Mouse (Mus musculus) liver, adult 2 months (tissue): ENCODE measurements around the gene Slc9a3. TPM values are rescaled to one million over a fixed set of nuclear protein-coding genes. Genes with fewer than 3 reads are reported as not detected.

Source experiments
- DNase-seq: peaks from one replicate; pipeline ENCODE4 v3.0.0-alpha.2; 2011; ENCODE audit warnings: low read depth, low spot score; ENCODE audit errors: extremely low read depth
- H3K27ac ChIP-seq: fragments of 200-500 bp; replicated peaks from 2 replicates; pipeline ENCODE4 v1.5.1; 2012; ENCODE audit warnings: low read depth, mild to moderate bottlenecking, control low read depth, inconsistent platforms, low read length; ENCODE audit not compliant: insufficient read depth
- H3K27me3 ChIP-seq: fragments of 200-500 bp; 2 replicates; pipeline ENCODE4 v1.6.1; 2012; ENCODE audit warnings: mild to moderate bottlenecking, moderate library complexity, low read length, inconsistent platforms; ENCODE audit not compliant: control insufficient read depth, insufficient read depth
- H3K36me3 ChIP-seq: fragments of 200-500 bp; 2 replicates; pipeline ENCODE4 v1.6.1; 2012; ENCODE audit warnings: low read length, inconsistent platforms; ENCODE audit not compliant: control insufficient read depth, insufficient read depth
- H3K4me1 ChIP-seq: fragments of 200-500 bp; 2 replicates; pipeline ENCODE4 v1.6.1; 2011; ENCODE audit warnings: low read length; ENCODE audit not compliant: control insufficient read depth, insufficient read depth
- H3K4me3 ChIP-seq: fragments of 200-500 bp; 2 replicates; pipeline ENCODE4 v1.5.1; 2011; ENCODE audit warnings: low read depth, mild to moderate bottlenecking, control low read depth, low read length, moderate library complexity; ENCODE audit not compliant: insufficient read depth
- H3K79me2 ChIP-seq: fragments of 200-500 bp; 2 replicates; pipeline ENCODE4 v1.6.1; 2012; ENCODE audit warnings: inconsistent platforms, mild to moderate bottlenecking, low read length, moderate library complexity; ENCODE audit not compliant: control insufficient read depth, insufficient read depth
- H3K9ac ChIP-seq: fragments of 200-500 bp; 2 replicates; pipeline ENCODE4 v1.6.1; 2012; ENCODE audit warnings: low read depth, mild to moderate bottlenecking, control low read depth, inconsistent platforms, low read length
- CTCF ChIP-seq: fragments of 200-500 bp; IDR thresholded peaks from 2 replicates; pipeline ENCODE4 v1.5.1; 2011; ENCODE audit warnings: low read depth, low read length, control low read depth
- POLR2A ChIP-seq: fragments of 200-500 bp; IDR thresholded peaks from 2 replicates; pipeline ENCODE4 v1.6.1; 2011; ENCODE audit warnings: low read length, control low read depth; ENCODE audit not compliant: insufficient read depth; ENCODE audit errors: extremely low read depth
- WGBS: fragments of 180-500 bp; shearing (Covaris S2); methylation state at CpG from one replicate; pipeline ENCODE4 v1.1.7; 2018; 5-methylcytosine and 5-hydroxymethylcytosine counted together
- polyA plus RNA-seq: library from polyadenylated mRNA; depleted of rRNA; stranded (reverse); fragments of >200 nt; gene quantifications from 2 replicates; pipeline ENCODE4 v1.2.3, GENCODE M21; 2012
- total RNA-seq: library from RNA; depleted of rRNA; stranded (reverse); fragments of >200 nt; gene quantifications from 2 replicates; pipeline ENCODE4 v1.2.3, GENCODE M21; 2014

The Slc9a3 gene
- total and polyA plus RNA-seq, 2 experiments, result 0.07 to 0.09 TPM

GRCm38 (mm10) chr13:74166348-74167056 lies 45.2 kb downstream of the Slc9a3 start:
- DNase-seq, result peak; percentile 22
- peak overlapping the region; percentile 63; the same call in 1 of the 2 replicates for H3K4me3 ChIP-seq
- no peaks in the 10 kb centered on the region for H3K79me2 ChIP-seq
- TF ChIP-seq POLR2A, result no peak
- TF ChIP-seq CTCF, result no peak
- H3K36me3 ChIP-seq, result peaks cover 10% of the 10 kb centered on the region
- H3K27me3 ChIP-seq, result no peaks in the 10 kb centered on the region
- H3K27ac ChIP-seq, result no peak overlapping the region
- peak overlapping the region; percentile 57 for H3K9ac ChIP-seq
- 12% methylated on average over 19 of the region's 19 CpGs for WGBS
- peaks cover 7% of the 10 kb centered on the region; the same call in 1 of the 2 replicates for H3K4me1 ChIP-seq

DNA sequence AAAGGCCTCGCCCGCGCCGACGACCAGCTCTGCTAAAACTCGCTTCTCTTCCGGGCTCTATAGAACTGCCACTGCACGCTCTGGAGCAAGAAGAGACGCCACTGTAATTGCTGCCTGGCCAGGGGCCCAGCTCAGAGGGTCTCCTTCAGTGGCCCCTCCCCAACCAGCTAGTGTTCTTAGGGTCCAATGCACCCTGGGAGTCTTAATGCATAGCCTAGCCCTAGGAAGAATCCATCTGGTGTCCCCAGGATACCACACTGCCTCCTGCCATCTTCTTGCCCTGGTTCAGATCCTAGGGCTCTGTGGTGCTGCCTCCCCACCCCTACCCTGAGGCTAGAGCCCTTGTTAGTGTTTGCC lies 45.8 kb downstream of the Slc9a3 start:
- peak overlapping the region; percentile 57 for H3K9ac ChIP-seq
- WGBS, result 14% methylated on average over 9 of the region's 9 CpGs
- no peaks in the 10 kb centered on the region for H3K79me2 ChIP-seq
- H3K36me3 ChIP-seq, result peaks cover 13% of the 10 kb centered on the region
- no peaks in the 10 kb centered on the region for H3K27me3 ChIP-seq
- H3K4me1 ChIP-seq, result peaks cover 7% of the 10 kb centered on the region; the same call in 1 of the 2 replicates
- H3K4me3 ChIP-seq, result peak overlapping the region; percentile 63; the same call in 1 of the 2 replicates
- H3K27ac ChIP-seq, result no peak overlapping the region
- no peak for DNase-seq
- TF ChIP-seq CTCF (no peak), POLR2A (no peak)

- Histone ChIP-seq H3K79me2 (no peaks in the 10 kb centered on the region), H3K9ac (no peak overlapping the region), H3K4me3 (no peak overlapping the region), H3K27ac (no peak overlapping the region), H3K36me3 (peaks cover 14% of the 10 kb centered on the region), H3K27me3 (no peaks in the 10 kb centered on the region), H3K4me1 (peaks cover 7% of the 10 kb centered on the region; the same call in 1 of the 2 replicates)
- WGBS, result 89% methylated on average over 2 of the region's 2 CpGs
- TF ChIP-seq CTCF (no peak), POLR2A (no peak)
- no peak for DNase-seq
Observed at GRCm38 (mm10) chr13:74167492-74167891, 46.2 kb downstream of the Slc9a3 start.

GRCm38 (mm10) chr13:74169446-74170164 lies 48.3 kb downstream of the Slc9a3 start:
- H3K27me3 ChIP-seq, result no peaks in the 10 kb centered on the region
- peaks cover 33% of the 10 kb centered on the region for H3K36me3 ChIP-seq
- H3K4me1 ChIP-seq, result peaks cover 7% of the 10 kb centered on the region; the same call in 1 of the 2 replicates
- no peak overlapping the region for H3K4me3 ChIP-seq
- H3K79me2 ChIP-seq, result no peaks in the 10 kb centered on the region
- no peak overlapping the region for H3K9ac ChIP-seq
- no peak for DNase-seq
- WGBS, result 91% methylated on average over 10 of the region's 10 CpGs
- no peak overlapping the region for H3K27ac ChIP-seq
- no peak for TF ChIP-seq POLR2A
- TF ChIP-seq CTCF, result no peak

- Histone ChIP-seq H3K36me3 (peaks cover 38% of the 10 kb centered on the region), H3K27ac (no peak overlapping the region), H3K4me3 (no peak overlapping the region), H3K27me3 (no peaks in the 10 kb centered on the region), H3K9ac (no peak overlapping the region), H3K4me1 (peaks cover 3% of the 10 kb centered on the region; the same call in 1 of the 2 replicates), H3K79me2 (no peaks in the 10 kb centered on the region)
- WGBS, result 95% methylated on average over 5 of the region's 5 CpGs
- TF ChIP-seq POLR2A, result no peak
- no peak for TF ChIP-seq CTCF
- DNase-seq, result no peak
Observed at GRCm38 (mm10) chr13:74172036-74172435, 50.8 kb downstream of the Slc9a3 start.
